Mouse (Mus musculus) spleen, postnatal 14 days (tissue): ENCODE results near the gene Nrip3.

Experiments used
- DNase-seq, 2 experiments: peaks; one replicate each; pipeline ENCODE4 v3.0.0; 2021 to 2022; ENCODE audit warnings: low spot score in 2 of 2

Nrip3 gene

GRCm38 (mm10) chr7:109767575-109768350 is 14.1 kb downstream of the Nrip3 start:
- DNase-seq: no peak

- DNase-seq: no peak
Observed at GRCm38 (mm10) chr7:109764009-109764408, 17.8 kb downstream of the Nrip3 start.

- DNase-seq: no peak
Observed at GRCm38 (mm10) chr7:109756291-109756690, 25.5 kb downstream of the Nrip3 start.

GRCm38 (mm10) chr7:109754034-109754433 is 27.8 kb downstream of the Nrip3 start:
- no peak for DNase-seq

GRCm38 (mm10) chr7:109752008-109752925 is 29.6 kb downstream of the Nrip3 start, which contains the start of gene Tmem9b:
Gene Tmem9b, minus strand, starts transcription at chr7:109752875.
- peak; percentile 58 to 74 for DNase-seq

GRCm38 (mm10) chr7:109751427-109752007 is 30.3 kb downstream of the Nrip3 start:
- DNase-seq: no peak

- DNase-seq: no peak
Observed at GRCm38 (mm10) chr7:109747747-109748146, 34.1 kb downstream of the Nrip3 start.

- DNase-seq: no peak
Observed at GRCm38 (mm10) chr7:109741703-109742102, 40.1 kb downstream of the Nrip3 start.

- no peak for DNase-seq
Observed at GRCm38 (mm10) chr7:109741060-109741459, 40.8 kb downstream of the Nrip3 start.

- no peak for DNase-seq
Observed at GRCm38 (mm10) chr7:109739822-109740370, 41.9 kb downstream of the Nrip3 start.

GRCm38 (mm10) chr7:109734806-109735205 is 47.0 kb downstream of the Nrip3 start:
- DNase-seq: no peak

GRCm38 (mm10) chr7:109731626-109732025 is 50.2 kb downstream of the Nrip3 start, which contains the start of gene Ascl3:
Gene Ascl3, minus strand, starts transcription at chr7:109731726.
- no peak for DNase-seq

- no peak for DNase-seq
Observed at GRCm38 (mm10) chr7:109723697-109724096, 58.1 kb downstream of the Nrip3 start, which contains the start of gene BC051019. Gene BC051019, minus strand, starts transcription at chr7:109723850.

- DNase-seq: no peak
Observed at GRCm38 (mm10) chr7:109723114-109723513, 58.7 kb downstream of the Nrip3 start.

- no peak for DNase-seq
Observed at GRCm38 (mm10) chr7:109722618-109723017, 59.2 kb downstream of the Nrip3 start.

GRCm38 (mm10) chr7:109719286-109719685 is 62.5 kb downstream of the Nrip3 start:
- no peak for DNase-seq

GRCm38 (mm10) chr7:109713434-109713982 is 68.3 kb downstream of the Nrip3 start:
- no peak for DNase-seq

GRCm38 (mm10) chr7:109712198-109712597 is 69.6 kb downstream of the Nrip3 start:
- no peak for DNase-seq

GRCm38 (mm10) chr7:109710069-109710468 is 71.8 kb downstream of the Nrip3 start:
- no peak for DNase-seq

- DNase-seq: no peak
Observed at GRCm38 (mm10) chr7:109708961-109709382, 72.9 kb downstream of the Nrip3 start.
